Mouse (Mus musculus) embryonic facial prominence, embryonic 14.5 days (tissue): ENCODE measurements around the gene Tmprss6. TPM values are rescaled to one million over a fixed set of nuclear protein-coding genes. Genes with fewer than 3 reads are reported as not detected.

Experiments
- ATAC-seq: fragments of 200-750 bp; cut with Nextera tagmentation; 2 replicates; pipeline ENCODE4 v1.8.0; 2017; ENCODE audit warnings: low read depth, moderate number of reproducible peaks, moderate TSS enrichment
- DNase-seq: peaks from one replicate; pipeline ENCODE4 v3.0.0-alpha.2; 2015; ENCODE audit warnings: low spot score
- H3K27ac ChIP-seq: fragments of 300-500 bp; sonication (generic); replicated peaks from 2 replicates; pipeline ENCODE4 v1.5.1; 2014; ENCODE audit warnings: low read depth, mild to moderate bottlenecking, low read length, moderate library complexity
- H3K27me3 ChIP-seq: fragments of 300-500 bp; sonication (generic); replicated peaks from 2 replicates; pipeline ENCODE4 v1.6.1; 2014; ENCODE audit warnings: low read length; ENCODE audit not compliant: control insufficient read depth, insufficient read depth
- H3K36me3 ChIP-seq: fragments of 300-500 bp; sonication (generic); 2 replicates; pipeline ENCODE4 v1.6.1; 2014; ENCODE audit warnings: low read length, mixed read lengths; ENCODE audit not compliant: control insufficient read depth, insufficient read depth
- H3K4me1 ChIP-seq: fragments of 300-500 bp; sonication (generic); 2 replicates; pipeline ENCODE4 v1.6.1; 2014; ENCODE audit warnings: antibody characterized with exemption, low read length; ENCODE audit not compliant: control insufficient read depth, insufficient read depth
- H3K4me2 ChIP-seq: fragments of 300-500 bp; sonication (generic); 2 replicates; pipeline ENCODE4 v1.6.1; 2014; ENCODE audit warnings: low read depth, mild to moderate bottlenecking, low read length, moderate library complexity, mixed read lengths
- H3K4me3 ChIP-seq: fragments of 300-500 bp; sonication (generic); 2 replicates; pipeline ENCODE4 v1.5.1; 2014; ENCODE audit warnings: low read depth, mild to moderate bottlenecking, low read length
- H3K9ac ChIP-seq: fragments of 300-500 bp; sonication (generic); 2 replicates; pipeline ENCODE4 v1.6.1; 2014; ENCODE audit warnings: low read depth, mild to moderate bottlenecking, low read length, moderate library complexity, mixed read lengths
- H3K9me3 ChIP-seq: fragments of 300-500 bp; sonication (generic); 2 replicates; pipeline ENCODE4 v1.6.1; 2016; ENCODE audit warnings: low read length; ENCODE audit not compliant: control insufficient read depth
- WGBS: fragments of 180-500 bp; shearing (Covaris S2); extraction: QIAGEN DNeasy Blood & Tissue Kit; methylation state at CpG from one replicate; pipeline ENCODE4 v1.1.7; 2014; 5-methylcytosine and 5-hydroxymethylcytosine counted together
- polyA plus RNA-seq: library from polyadenylated mRNA; unstranded; fragments of >200 nt; fragmentation: Nextera tagmentation; extraction: Ambion mirVana; gene quantifications from 2 replicates; pipeline ENCODE4 v1.2.1, GENCODE M21; 2014

The Tmprss6 gene
- polyA plus RNA-seq, 1 experiment from 2014 or later: 1.1 TPM

GRCm38 (mm10) chr15:78480111-78480510, 11.7 kb upstream of the Tmprss6 start:
- Histone ChIP-seq H3K4me3 (no peak overlapping the region), H3K36me3 (no peaks in the 10 kb centered on the region), H3K9me3 (no peaks in the 10 kb centered on the region), H3K9ac (no peak overlapping the region), H3K27ac (no peak overlapping the region), H3K4me1 (no peaks in the 10 kb centered on the region), H3K27me3 (no peaks in the 10 kb centered on the region), H3K4me2 (no peak overlapping the region)
- no peak for ATAC-seq
- 80% methylated on average over 7 of the region's 7 CpGs for WGBS
- no peak for DNase-seq

- ATAC-seq (no peak), DNase-seq (no peak)
- no peak overlapping the region for H3K9ac ChIP-seq
- H3K4me2 ChIP-seq: no peak overlapping the region
- WGBS: 80% methylated on average over 5 of the region's 5 CpGs
- H3K4me3 ChIP-seq: no peak overlapping the region
- no peak overlapping the region for H3K27ac ChIP-seq
- H3K27me3 ChIP-seq: no peaks in the 10 kb centered on the region
- no peaks in the 10 kb centered on the region for H3K9me3 ChIP-seq
- H3K36me3 ChIP-seq: no peaks in the 10 kb centered on the region
- no peaks in the 10 kb centered on the region for H3K4me1 ChIP-seq
Measured at GRCm38 (mm10) chr15:78479470-78479869, 11.0 kb upstream of the Tmprss6 start.

GRCm38 (mm10) chr15:78478073-78478472, 9.6 kb upstream of the Tmprss6 start:
- no peaks in the 10 kb centered on the region for H3K9me3 ChIP-seq
- no peak overlapping the region for H3K4me2 ChIP-seq
- 91% methylated on average over 4 of the region's 4 CpGs for WGBS
- no peak overlapping the region for H3K9ac ChIP-seq
- no peak overlapping the region for H3K27ac ChIP-seq
- no peaks in the 10 kb centered on the region for H3K27me3 ChIP-seq
- no peaks in the 10 kb centered on the region for H3K4me1 ChIP-seq
- DNase-seq (no peak), ATAC-seq (no peak)
- no peak overlapping the region for H3K4me3 ChIP-seq
- no peaks in the 10 kb centered on the region for H3K36me3 ChIP-seq

GRCm38 (mm10) chr15:78476878-78477277, 8.4 kb upstream of the Tmprss6 start:
- no peaks in the 10 kb centered on the region for H3K36me3 ChIP-seq
- no peak overlapping the region for H3K4me2 ChIP-seq
- H3K27ac ChIP-seq: no peak overlapping the region
- H3K9me3 ChIP-seq: no peaks in the 10 kb centered on the region
- no peak overlapping the region for H3K4me3 ChIP-seq
- no peaks in the 10 kb centered on the region for H3K4me1 ChIP-seq
- H3K9ac ChIP-seq: no peak overlapping the region
- H3K27me3 ChIP-seq: no peaks in the 10 kb centered on the region
- no peak for ATAC-seq
- DNase-seq: no peak
- WGBS: 85% methylated on average over 1 of the region's 1 CpGs

- no peak overlapping the region for H3K9ac ChIP-seq
- no peaks in the 10 kb centered on the region for H3K27me3 ChIP-seq
- WGBS: 50% methylated on average over 3 of the region's 3 CpGs
- H3K27ac ChIP-seq: no peak overlapping the region
- DNase-seq (peak; percentile 8), ATAC-seq (peak; percentile 6; the same call in 1 of the 2 replicates)
- H3K36me3 ChIP-seq: no peaks in the 10 kb centered on the region
- no peaks in the 10 kb centered on the region for H3K9me3 ChIP-seq
- H3K4me1 ChIP-seq: no peaks in the 10 kb centered on the region
- H3K4me2 ChIP-seq: no peak overlapping the region
- no peak overlapping the region for H3K4me3 ChIP-seq
Measured at GRCm38 (mm10) chr15:78475604-78476031, 7.2 kb upstream of the Tmprss6 start.

- no peak overlapping the region for H3K27ac ChIP-seq
- H3K9me3 ChIP-seq: no peaks in the 10 kb centered on the region
- no peak overlapping the region for H3K4me2 ChIP-seq
- no peak overlapping the region for H3K9ac ChIP-seq
- H3K27me3 ChIP-seq: no peaks in the 10 kb centered on the region
- no peaks in the 10 kb centered on the region for H3K36me3 ChIP-seq
- no peak overlapping the region for H3K4me3 ChIP-seq
- no peak for ATAC-seq
- no peak for DNase-seq
- WGBS: 88% methylated on average over 6 of the region's 6 CpGs
- H3K4me1 ChIP-seq: no peaks in the 10 kb centered on the region
Measured at GRCm38 (mm10) chr15:78473442-78473841, 5.0 kb upstream of the Tmprss6 start.

GRCm38 (mm10) chr15:78471902-78472301, 3.5 kb upstream of the Tmprss6 start:
- WGBS: 39% methylated on average over 7 of the region's 7 CpGs
- DNase-seq: no peak
- H3K4me1 ChIP-seq: no peaks in the 10 kb centered on the region
- H3K4me2 ChIP-seq: no peak overlapping the region
- H3K9ac ChIP-seq: no peak overlapping the region
- H3K36me3 ChIP-seq: no peaks in the 10 kb centered on the region
- ATAC-seq: no peak
- no peak overlapping the region for H3K4me3 ChIP-seq
- H3K9me3 ChIP-seq: no peaks in the 10 kb centered on the region
- H3K27ac ChIP-seq: no peak overlapping the region
- no peaks in the 10 kb centered on the region for H3K27me3 ChIP-seq

GRCm38 (mm10) chr15:78470495-78471276, 2.3 kb upstream of the Tmprss6 start:
- ATAC-seq (no peak), DNase-seq (no peak)
- no peaks in the 10 kb centered on the region for H3K9me3 ChIP-seq
- H3K4me2 ChIP-seq: no peak overlapping the region
- no peaks in the 10 kb centered on the region for H3K36me3 ChIP-seq
- H3K27ac ChIP-seq: no peak overlapping the region
- H3K4me1 ChIP-seq: no peaks in the 10 kb centered on the region
- H3K27me3 ChIP-seq: no peaks in the 10 kb centered on the region
- no peak overlapping the region for H3K4me3 ChIP-seq
- 78% methylated on average over 4 of the region's 4 CpGs for WGBS
- no peak overlapping the region for H3K9ac ChIP-seq

- DNase-seq (no peak), ATAC-seq (no peak)
- H3K27me3 ChIP-seq: no peaks in the 10 kb centered on the region
- no peaks in the 10 kb centered on the region for H3K36me3 ChIP-seq
- 91% methylated on average over 7 of the region's 7 CpGs for WGBS
- H3K9me3 ChIP-seq: no peaks in the 10 kb centered on the region
- no peak overlapping the region for H3K4me3 ChIP-seq
- no peak overlapping the region for H3K9ac ChIP-seq
- no peaks in the 10 kb centered on the region for H3K4me1 ChIP-seq
- no peak overlapping the region for H3K4me2 ChIP-seq
- no peak overlapping the region for H3K27ac ChIP-seq
Measured at GRCm38 (mm10) chr15:78467570-78467969, 864 bp downstream of the Tmprss6 start.
